Mouse (Mus musculus) frontal cortex, postnatal 10 days (tissue): ENCODE results near the gene Nt5c2.
"Not testable (repeated sequence)": the region's sequence is repeated elsewhere in the genome, so short reads cannot be mapped to it uniquely, and the experiment has no call there.

Experiments
- DNase-seq, 2 experiments: peaks; one replicate each; pipeline ENCODE4 v3.0.0; 2022; ENCODE audit warnings: low spot score in 2 of 2, mixed read lengths in 1 of 2

The Nt5c2 gene

DNA sequence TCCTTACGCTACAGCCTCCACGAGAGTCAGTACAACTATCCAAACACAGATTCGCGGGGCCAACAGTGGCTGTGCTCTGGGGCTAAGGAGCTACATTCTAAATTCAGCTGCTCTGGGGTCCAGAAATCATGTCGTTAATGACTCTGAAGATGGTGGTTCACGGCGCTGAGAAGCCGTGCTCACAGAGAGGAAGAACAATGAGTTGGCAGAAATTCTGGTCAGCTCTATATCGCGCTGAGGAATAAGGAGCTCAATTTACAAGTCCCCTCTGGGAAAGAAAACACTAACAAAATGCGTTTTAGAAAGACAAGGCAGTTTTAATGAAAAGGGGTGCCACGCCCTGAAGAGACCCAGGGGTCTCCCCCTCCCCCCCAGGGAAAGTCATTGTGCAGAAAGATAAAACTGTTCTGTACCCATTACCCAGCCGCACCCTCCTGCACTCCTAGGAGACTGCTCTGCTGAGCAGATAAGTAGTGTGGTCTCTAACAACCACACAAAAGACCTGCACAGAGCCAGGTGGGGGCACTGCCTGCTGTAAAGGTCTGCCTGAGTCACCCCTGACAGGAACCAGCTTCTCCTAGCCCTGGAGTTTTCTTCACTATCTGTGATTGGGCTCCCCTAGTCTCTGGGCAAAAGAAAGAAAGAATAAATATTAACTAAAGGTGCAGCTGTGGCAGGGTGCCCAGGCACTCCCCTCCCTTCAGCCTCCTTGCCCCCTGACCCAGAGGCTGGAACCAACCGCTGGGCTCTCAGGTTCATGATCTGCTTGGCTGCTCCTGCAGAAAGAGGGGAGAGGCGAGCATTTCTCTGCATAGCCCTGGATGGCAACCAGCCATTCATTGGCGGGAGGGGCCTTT lies 26.5 kb downstream of the Nt5c2 start:
- no peak for DNase-seq

DNA sequence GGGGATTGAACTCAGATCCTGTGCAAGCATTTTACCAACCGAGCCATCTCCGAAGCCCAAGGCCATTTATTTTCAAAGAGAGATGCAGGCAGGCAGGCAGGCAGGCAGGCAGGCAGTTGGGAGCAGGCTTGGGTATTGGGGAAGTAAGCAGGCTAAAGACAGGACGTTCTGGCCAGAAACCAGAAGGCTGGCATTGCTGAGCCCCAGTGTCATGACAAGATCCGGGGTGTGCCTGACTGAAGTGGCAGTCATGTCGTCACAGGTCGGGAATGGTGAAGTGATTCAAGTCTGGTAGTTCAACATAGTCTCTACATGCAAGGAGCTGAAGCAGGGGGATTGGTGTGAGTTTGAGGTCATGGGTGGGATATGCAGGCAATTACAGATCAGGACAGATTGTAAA lies 27.3 kb downstream of the Nt5c2 start:
- DNase-seq, result no peak

DNA sequence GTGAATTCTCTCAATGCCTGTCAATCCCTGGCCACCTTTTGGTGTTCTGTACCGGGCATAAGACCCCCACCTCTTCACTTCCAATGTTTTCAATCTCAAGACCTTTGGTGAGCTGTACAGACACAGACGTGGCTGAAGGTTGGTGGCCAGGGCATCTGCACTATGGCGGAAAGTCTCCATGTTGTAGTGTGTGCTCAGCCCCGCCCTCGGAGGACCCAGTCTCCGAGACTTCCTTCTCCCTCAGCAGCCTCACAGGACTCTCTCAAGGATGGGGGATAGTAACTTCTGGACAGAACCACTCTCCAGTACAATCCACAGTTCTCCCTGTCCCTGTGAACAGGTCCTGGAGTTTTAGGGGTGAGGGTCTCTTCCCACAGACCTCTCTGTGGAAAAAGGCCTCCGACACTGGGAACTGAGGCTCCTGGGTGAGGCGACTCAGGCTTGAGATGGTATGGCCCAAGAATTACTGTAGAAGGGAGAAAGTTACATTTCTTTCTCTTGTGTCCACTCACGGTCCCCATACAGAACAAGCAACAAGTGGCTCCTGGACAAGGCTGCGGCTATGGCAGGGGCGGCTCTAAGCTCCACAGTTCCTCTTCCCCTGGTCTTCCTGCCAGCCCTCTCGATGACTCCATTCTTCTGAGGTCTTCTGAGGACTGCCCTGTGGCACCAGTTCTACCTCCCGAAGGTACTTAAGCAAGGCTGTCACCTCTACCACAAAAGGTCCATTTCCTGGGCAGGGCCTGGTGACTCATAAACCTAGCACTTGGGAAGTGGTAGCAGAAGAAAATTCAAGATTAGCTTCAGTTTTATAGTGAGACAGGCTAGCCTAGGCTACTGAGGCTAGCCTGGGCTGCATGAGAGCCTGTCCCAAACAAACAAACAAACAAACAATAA lies 30.0 kb downstream of the Nt5c2 start:
- no peak for DNase-seq

DNA sequence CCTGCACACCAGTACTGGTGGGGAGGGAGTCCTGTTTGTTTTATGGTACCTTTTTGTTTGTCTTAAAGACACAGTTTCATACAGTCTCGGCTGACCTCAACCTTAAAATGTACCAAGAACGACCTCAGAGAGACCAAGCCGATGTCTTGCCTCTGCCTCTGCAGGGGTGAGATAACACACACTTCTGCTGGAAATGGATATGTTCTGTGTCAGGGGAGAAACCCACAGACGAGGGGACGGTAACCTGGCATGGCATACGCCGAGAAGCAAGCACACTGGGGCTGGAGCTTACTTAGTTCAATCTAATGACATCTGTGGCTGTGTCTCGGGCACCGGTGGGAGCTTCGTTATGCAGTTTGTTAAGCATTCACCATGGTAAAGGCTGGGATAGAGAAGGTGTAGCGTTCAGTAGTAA lies 31.0 kb downstream of the Nt5c2 start:
- DNase-seq, result no peak

DNA sequence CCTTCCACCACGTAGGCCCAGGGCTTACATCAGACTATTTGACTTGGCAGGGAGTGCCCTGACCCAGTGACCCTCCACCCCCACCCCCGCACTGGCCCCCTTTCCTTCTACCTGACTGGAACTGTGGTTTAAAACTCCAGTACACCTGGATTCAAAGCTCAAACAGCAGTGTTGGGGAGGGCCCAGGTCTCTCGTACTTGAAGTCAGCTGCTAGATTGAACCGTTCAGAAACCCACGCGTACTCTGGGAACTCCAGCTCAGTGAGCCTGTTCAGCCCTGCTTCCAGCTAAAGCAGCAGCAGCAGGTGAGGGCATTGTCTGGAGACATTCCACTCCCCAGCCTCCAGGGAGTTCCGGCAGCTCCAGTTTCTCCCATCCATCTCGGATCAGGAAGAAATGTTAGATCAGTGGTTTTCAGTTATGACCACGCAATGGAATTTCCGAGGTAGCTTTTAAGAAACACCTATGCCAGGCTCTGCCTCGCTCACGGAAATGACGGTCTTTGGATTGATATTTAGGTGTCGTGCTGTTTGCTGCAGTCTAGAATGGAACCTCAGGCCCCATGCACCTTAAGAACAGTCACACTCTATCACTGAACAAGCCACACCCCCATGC lies 31.5 kb downstream of the Nt5c2 start:
- DNase-seq, result no peak

DNA sequence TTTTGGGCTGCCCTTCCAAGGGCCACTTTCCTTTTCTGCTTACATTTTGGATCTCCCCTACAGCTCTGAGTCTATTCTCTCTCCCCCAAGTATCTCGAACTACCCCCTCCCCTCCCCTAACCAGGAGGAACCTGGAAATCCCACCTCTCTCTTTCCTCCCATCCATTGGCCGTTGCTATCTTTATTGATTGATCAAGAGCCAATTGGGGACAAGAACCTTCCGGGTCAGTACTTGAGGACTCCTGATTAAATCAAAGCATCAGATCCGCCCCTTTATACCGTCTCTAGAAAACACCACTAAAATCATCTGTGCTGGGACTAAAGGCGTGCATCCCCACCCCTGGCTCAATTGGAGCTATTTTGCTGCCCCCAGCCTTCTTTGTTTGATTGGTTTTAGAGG lies 33.5 kb downstream of the Nt5c2 start:
- DNase-seq, result no peak

DNA sequence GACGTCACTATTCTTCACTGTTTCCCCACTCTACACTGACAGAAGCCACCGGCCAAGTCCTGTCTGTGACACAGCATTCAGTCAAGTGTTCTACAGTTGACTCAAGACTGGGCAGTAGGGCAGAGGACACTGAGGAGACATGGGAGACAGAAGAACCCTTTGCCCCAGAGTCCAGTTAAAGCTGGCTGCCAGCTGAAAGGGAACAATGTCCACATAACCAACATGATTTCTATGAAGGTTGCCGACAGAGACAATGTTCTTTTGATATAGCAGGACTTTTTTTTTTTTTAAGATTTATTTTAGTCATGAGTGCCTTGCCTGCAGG lies 35.2 kb downstream of the Nt5c2 start:
- no peak for DNase-seq

DNA sequence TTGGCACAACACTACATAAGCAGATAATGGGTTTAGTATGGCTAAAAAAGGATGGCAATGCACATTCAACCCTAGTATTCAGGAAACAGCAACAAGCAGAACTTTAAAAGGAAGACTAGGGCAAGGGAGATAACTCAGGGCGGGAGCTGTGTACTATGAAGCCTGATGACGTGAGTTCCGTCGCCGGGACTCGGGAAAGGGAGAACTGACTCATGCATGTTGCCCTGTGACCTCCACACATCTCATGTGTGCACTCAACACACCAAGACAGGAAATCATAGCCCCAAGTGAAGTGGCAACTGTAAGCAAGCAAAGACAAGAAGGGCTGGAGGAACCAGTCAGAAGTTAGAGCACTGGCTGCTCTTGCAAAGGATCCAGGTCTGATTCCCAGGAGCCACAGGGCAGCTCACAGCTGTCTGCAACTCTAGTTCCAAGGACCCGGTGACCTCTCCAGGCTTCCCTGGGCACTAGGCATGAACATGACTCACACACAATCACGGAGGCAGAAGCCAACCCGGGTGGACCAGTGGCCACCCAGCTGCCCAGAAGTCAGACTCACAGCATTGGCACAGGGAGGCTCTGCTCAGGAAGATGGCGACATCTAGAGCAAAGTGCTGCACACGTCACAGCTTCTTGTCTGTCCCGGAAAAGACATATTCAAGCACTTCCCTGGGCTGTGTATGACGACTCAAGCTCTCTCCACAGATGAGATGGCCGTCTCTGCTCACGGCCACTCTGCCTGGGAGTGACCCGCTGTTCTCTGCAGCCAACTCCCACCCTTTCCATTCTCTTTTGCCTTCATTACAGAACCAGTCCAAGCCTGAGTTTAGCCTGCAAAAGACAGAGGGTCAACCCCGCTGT lies 35.8 kb downstream of the Nt5c2 start:
- no peak for DNase-seq

DNA sequence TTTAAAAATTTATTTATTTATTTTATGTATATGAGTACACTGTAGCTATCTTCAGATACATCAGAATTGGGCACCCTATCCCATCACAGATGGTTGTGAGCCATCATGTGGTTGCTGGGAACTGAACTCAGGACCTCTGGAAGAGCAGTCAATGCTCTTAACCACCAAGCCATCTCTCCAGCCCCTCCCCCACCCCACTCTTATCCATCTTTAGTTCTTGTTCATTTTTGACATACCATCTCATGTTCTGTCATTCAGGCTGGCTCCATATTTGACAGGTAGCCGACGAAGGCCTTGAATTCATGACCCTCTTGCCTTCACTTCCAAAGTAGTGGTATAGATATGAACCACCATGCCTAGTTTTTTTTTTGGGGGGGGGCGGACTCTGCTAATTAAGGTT lies 36.9 kb downstream of the Nt5c2 start:
- not testable (repeated sequence) for DNase-seq

DNA sequence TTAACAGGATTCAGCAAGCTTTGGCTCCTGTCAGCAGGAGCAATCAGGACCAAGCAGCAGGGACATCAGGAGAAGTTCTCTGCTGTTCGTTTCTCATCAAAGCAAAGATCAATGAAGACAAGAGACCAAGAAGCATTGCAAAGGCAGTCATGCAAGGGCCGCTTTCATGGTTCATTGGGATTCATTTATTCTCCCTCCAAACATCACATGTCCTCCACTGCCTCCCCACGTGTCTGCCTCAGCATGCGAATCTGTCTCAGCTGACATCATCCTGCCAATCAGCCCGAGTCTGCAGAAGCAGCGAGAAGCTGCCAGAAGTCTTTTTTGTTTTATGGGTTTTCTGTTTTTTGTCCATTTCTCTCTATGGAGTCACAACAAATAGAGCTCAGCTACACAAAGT lies 37.5 kb downstream of the Nt5c2 start:
- no peak for DNase-seq

DNA sequence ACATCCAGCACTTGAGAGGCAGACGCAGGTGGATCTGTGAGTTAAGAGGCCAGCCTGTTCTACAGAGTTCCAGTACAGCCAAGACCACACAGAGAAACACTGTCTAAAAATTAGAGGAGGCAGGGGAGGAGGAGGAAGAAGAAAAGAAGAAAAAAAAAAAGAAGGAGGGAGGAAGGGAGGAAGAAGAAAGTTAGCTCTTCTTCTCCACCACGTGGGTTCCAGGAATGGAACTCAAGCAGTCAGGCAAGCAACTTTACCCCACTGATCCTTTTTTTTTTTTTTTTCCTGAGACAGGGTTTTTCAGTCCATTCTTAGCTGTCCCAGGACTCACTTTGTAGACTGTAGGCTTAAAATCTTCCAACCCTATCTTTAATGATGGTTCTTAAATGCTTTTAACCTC lies 38.2 kb downstream of the Nt5c2 start:
- no peak for DNase-seq

DNA sequence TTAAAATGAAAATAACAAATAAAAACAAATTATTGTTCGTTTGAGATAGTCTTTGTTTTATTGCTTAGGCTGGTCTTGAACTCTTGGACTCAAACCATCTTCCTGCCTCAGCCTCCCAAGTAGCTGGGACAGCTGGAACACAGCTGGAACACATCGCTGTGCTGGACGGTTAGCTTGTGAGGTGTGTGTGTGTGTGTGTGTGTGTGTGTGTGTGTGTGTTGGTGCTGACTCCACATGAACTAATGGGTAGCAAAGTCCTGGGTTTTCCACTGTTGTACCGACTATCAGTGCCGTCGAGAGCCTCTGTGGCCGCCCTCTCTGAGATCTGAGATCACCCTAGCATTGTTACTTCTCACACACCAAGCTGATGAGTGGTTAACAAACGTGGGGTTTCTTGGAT lies 39.0 kb downstream of the Nt5c2 start:
- no peak for DNase-seq

DNA sequence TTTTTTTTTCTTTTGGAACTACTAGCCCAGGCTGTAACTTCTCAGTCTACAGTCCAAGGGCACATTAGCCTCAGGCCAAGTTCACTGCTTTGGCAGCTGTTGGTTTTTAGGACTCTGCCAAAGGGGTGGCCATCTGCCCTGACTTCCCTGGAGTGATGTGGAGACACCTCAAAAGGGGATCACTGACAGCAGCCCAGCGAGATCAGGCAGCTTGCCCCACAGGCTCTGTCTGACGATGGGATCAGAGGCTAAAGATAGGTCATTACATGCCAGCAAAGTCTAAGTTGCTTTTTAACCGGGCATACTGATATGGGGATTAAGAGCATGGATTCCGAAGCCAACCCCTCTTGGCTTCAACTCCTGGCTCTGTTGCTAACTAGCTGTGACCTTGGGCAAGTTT lies 39.4 kb downstream of the Nt5c2 start:
- DNase-seq, result no peak

DNA sequence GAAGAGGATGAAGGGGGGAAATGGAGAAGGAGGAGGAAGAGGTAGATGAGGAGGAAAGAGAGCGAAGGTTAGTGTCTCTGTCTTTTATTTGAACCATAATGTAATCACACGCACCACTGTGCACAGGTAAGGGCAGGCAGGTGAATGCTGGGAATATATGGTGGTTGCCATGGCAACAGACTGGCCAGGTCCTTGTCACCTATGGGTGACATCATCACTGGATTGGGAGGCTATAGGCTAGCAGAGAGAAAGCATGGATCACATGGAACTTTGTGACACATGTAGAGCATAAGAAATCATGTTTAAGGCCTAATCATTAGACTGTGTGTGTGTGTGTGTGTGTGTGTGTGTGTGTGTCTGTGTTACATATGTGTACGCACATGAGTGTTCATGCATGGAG lies 42.8 kb downstream of the Nt5c2 start:
- no peak for DNase-seq

DNA sequence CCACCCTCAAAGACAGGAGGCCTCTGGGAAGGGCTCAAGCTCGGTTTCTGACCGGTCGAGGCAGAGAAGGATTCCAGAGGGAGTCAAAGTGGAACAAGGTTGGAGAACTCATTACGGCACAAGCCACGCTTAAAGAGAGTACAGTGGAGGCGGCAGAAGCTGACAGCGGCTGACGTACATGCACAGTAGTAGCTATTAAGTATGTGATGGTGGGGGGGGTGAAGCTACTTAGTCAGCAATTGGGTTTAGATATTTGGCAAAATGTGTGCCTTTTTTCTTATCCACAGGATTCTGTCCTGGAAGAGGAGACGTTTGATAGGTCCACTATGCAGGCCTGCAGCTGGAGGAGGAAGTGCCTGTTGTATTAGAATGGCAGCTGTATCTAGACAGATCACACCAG lies 43.2 kb downstream of the Nt5c2 start:
- DNase-seq, result no peak

DNA sequence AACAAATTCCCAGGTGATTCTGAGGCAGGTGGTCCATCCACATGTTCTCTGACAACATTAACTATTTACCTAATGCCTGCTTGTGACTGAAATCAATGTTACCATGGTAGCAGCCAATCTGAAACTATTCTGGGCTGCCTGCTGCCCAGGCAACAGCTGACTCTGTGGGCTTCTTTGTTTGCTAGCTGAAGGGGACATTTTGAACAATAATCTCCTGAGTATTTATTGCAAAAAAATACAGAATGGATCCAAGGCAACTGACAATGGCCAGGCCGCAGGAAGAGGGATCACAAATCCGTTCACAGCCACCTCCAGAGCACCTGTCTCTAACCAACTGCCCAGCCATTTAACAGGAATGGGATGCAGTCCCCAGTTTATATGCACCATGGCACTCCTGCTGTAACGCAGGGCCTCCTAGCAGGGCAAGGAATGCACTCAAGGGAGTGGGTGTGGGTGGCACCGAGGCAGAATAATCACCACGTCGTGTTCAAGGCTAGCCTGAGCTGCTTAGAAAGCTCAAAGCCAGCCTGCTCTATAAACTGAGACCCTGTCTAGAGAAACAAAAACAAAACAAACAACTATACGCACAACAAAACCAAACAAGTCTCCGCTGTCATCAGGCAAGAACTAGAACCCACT lies 43.8 kb downstream of the Nt5c2 start:
- no peak for DNase-seq

DNA sequence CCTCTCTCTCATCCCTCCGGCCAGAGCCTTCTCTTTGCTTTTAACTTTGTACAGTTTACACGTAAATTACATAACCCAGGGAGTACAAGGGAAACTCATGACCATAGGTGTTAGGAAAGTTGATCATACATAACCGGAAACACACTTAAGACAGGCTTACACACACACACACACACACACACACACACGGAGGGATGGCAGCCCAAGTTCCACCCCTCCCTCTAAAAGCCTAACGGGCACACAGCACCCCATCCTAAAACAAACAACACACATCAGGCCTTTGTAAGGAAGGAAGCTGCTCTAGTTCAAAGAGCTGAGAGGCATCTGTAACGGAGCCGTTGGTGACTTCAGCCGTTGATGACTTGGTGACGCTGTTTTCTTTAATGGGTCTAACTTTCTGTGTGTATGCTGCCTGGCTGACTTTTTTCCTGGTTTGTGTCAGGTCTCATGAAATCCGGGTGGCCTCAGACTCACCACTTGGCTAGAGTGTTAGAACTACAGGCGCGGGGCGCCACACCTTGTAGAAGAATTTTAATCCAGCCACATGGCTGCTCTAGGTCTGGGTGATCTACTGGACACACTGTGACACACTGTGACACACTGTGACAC lies 44.7 kb downstream of the Nt5c2 start:
- DNase-seq, result no peak

DNA sequence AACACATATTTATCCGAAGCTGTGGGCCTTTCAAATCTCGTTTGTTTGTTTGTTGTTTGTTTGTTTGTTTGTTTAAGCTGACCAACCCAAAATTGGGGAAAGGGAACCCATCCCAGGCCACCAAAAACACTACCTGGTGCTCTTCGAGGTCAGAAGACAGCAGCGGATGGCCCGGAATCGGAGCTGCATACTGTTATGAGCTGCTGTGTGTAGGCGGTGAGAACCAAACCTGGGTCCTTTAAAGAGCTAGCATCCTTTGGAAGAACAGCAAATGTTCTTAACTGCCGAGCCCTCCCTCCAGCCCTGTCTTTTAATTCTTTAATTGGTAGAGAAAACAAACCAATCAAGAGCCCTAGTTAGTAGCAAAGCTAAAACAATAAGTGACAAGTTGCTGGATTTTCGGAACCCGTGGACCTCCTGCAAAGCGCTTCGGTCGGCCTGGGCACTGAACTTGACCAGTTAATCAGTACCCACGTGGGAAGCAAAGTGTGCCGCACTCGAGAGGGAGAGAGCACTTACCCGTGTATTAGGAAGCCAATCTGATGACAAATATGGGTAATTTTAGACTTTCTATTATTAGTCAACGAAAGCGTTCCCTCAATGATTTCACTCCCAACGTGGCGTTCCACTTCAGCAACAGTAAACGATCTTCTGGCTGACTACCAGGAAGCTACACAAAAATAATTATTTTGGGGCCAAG lies 45.5 kb downstream of the Nt5c2 start:
- DNase-seq, result no peak

DNA sequence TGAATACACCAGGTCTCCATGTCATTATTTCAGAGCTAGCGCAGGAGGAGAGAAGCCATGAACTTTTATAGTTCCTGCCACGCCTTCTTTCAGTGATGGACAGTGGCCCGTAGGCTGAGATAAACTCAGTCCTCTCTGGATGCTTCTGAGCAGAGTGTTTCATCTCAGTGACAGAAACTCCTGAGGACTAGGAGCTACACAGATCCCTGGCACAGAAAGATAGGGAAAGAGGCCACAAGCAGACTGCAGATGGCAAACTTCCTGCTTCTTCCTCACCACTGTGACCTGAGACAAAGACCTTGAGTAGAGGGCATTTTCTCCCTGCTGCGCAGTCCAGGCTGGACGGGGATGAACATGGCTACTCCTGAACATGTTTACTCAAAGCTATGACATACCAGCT lies 46.1 kb downstream of the Nt5c2 start:
- DNase-seq, result no peak

DNA sequence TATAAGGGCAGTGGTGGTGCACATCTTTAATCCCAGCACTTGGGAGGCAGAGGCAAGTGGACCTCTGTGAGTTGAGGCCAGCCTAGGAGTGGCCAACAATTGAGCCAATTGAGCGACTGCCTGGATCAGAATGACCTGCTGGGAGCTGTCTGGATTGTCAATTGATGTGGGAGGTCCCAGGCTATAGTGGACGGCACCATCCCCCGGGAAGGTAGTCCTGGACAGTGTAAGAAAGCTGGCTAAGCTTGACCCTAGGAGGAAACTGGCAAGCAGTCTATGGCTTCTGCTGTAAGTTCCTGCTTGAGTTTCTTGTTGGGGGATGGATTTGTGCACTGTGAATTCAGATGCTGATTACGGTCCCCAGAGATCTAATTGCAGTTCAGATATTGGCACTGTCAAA lies 47.1 kb downstream of the Nt5c2 start:
- no peak for DNase-seq
